Mouse (Mus musculus) hindlimb bud, embryonic 11.5 days (tissue): ENCODE results near the gene Ms4a8a.
"Not testable (repeated sequence)": the region's sequence is repeated elsewhere in the genome, so short reads cannot be mapped to it uniquely, and the experiment has no call there.

Source experiments
- DNase-seq: peaks from one replicate; pipeline ENCODE4 v3.0.0-alpha.2; 2012; ENCODE audit warnings: low read depth, low spot score; ENCODE audit errors: extremely low spot score

Gene Ms4a8a

GRCm38 (mm10) chr19:11080934-11081333 lies at the start of gene Ms4a8a:
Ms4a8a (minus strand) TSS chr19:11081102.
- no peak for DNase-seq

- DNase-seq, result no peak
These were observed 48.8 kb upstream of the Ms4a8a start for GRCm38 (mm10) chr19:11129702-11130101.

- DNase-seq, result not testable (repeated sequence)
These were observed 40.1 kb upstream of the Ms4a8a start for GRCm38 (mm10) chr19:11121016-11121420.

- DNase-seq, result no peak
These were observed 38.4 kb upstream of the Ms4a8a start for GRCm38 (mm10) chr19:11119338-11119737.

GRCm38 (mm10) chr19:11107746-11108145 lies 26.8 kb upstream of the Ms4a8a start:
- DNase-seq, result no peak

GRCm38 (mm10) chr19:11101880-11102279 lies 21.0 kb upstream of the Ms4a8a start:
- no peak for DNase-seq

- no peak for DNase-seq
These were observed 17.5 kb upstream of the Ms4a8a start for GRCm38 (mm10) chr19:11098401-11098800.

- DNase-seq, result not testable (repeated sequence)
These were observed 11.2 kb upstream of the Ms4a8a start for GRCm38 (mm10) chr19:11092131-11092530.

GRCm38 (mm10) chr19:11070364-11070763 lies 10.5 kb downstream of the Ms4a8a start:
- no peak for DNase-seq

GRCm38 (mm10) chr19:11065202-11065875 lies 15.6 kb downstream of the Ms4a8a start:
- no peak for DNase-seq

GRCm38 (mm10) chr19:11060900-11061299 lies 20.0 kb downstream of the Ms4a8a start:
- no peak for DNase-seq

GRCm38 (mm10) chr19:11059967-11060366 lies 20.9 kb downstream of the Ms4a8a start:
- no peak for DNase-seq

GRCm38 (mm10) chr19:11055700-11056099 lies 25.2 kb downstream of the Ms4a8a start:
- DNase-seq, result not testable (repeated sequence)

GRCm38 (mm10) chr19:11053277-11053676 lies 27.6 kb downstream of the Ms4a8a start:
- DNase-seq, result no peak

- DNase-seq, result no peak
These were observed 28.0 kb downstream of the Ms4a8a start for GRCm38 (mm10) chr19:11052877-11053276.

GRCm38 (mm10) chr19:11050286-11050685 lies 30.6 kb downstream of the Ms4a8a start:
- no peak for DNase-seq

- no peak for DNase-seq
These were observed 31.5 kb downstream of the Ms4a8a start for GRCm38 (mm10) chr19:11049426-11049825.

- DNase-seq, result no peak
These were observed 32.4 kb downstream of the Ms4a8a start for GRCm38 (mm10) chr19:11048503-11048902.

- no peak for DNase-seq
These were observed 32.9 kb downstream of the Ms4a8a start for GRCm38 (mm10) chr19:11048009-11048408.

- no peak for DNase-seq
These were observed 35.7 kb downstream of the Ms4a8a start for GRCm38 (mm10) chr19:11044996-11045711.

- no peak for DNase-seq
These were observed 36.3 kb downstream of the Ms4a8a start for GRCm38 (mm10) chr19:11044671-11044995.

- DNase-seq, result no peak
These were observed 43.3 kb downstream of the Ms4a8a start for GRCm38 (mm10) chr19:11037570-11037969.

GRCm38 (mm10) chr19:11022382-11022781 lies 58.5 kb downstream of the Ms4a8a start:
- no peak for DNase-seq
